Mouse (Mus musculus) spleen, postnatal 36 days (tissue): ENCODE results near the gene Gm11172.
"Not testable (repeated sequence)": the region's sequence is repeated elsewhere in the genome, so short reads cannot be mapped to it uniquely, and the experiment has no call there.

Experiments used
- DNase-seq, 2 experiments: peaks; one replicate each; pipeline ENCODE4 v3.0.0; 2022; ENCODE audit warnings: low spot score in 2 of 2, mixed read lengths in 1 of 2

The Gm11172 gene

DNA sequence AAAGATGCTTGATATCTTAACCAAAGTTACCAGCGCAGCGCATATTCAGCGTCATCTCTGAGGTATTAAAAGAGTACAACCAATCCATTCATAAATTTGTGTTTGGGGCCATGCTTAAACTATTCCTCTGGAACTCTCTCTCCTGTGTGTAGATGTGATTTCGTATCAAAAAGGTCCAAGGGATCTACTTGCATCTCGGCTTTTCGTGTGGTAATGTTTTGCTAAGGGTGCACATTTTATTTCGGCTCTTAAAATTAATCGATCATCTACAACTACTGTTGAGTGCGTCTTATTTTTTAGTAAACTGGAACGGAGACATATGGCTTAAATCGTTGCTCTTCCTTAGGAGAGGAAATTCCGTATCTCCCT lies 21.8 kb downstream of the Gm11172 start:
- no peak for DNase-seq

DNA sequence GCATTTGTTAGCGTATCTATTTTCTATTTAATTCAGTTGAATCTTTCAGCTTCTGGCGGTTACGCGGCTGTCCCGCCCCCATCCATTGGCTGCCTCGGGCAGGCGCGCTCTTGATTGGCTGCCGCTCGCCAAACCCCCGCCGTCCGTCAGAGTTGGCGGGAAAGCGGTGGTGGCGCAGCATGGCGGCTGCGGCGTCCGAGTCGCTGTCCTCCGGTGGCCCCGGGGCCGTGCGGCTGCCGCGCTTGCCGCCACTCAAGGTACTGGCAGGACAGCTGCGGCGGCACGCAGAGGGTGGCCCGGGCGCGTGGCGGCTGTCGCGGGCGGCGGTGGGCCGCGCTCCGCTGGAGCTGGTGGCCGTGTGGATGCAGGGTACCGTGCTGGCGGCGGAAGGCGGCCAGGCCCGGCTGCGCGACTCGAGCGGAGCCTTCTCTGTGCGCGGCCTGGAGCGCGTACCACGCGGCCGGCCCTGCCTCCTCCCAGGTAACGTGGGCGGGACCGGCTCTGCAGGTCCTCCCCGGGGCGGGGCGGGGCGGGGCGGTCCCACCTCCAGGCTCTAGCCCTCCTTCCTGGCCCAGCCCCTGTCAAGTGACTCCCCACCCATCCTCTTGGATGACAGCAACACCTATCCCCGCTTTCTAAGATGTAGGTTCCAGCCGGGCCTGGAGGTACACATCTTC lies 22.3 kb downstream of the Gm11172 start, which contains the start of gene Rmi2:
Gene Rmi2, plus strand, starts transcription at position 149 of the 677 bp plus-strand sequence.
- DNase-seq, result peak; percentile 85 to 86

DNA sequence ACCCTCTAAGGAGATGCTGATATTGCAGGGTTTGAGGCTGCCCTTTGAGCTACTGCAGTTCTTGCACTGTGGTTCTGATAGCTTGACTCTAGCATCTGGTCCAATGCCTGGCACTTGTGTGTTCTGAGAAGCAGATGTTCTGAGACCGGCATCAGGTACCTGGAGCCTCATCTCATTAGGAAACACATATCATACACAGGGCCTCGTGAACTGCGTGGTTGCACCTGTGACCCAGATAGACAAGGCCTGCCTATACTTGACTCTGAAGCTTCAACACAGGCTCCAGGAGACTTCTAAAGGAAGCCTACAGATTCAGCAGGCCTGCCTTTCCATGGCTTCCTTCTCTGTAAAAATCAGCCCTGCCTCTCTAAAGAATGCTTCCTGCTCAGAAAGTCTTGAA lies 23.7 kb downstream of the Gm11172 start:
- DNase-seq, result no peak

DNA sequence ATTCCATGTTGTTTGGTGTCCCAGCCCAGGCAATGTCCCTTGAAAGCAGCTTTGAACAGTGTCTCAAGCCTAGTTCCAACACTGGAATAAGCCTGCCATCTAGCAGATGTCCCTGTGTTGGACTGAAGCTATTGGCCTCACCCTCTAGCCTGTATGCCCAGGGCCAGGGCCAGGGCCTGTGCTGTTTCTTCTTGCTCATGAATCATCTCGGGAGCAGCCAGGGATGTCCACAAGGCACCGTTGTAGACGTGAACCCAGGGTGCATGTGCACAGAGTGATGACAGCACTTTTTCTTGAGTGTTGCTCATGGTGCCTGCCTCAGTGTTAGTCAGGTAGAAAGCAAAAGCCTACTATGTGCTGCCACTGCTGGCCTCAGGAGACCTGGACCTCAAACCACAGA lies 24.5 kb downstream of the Gm11172 start:
- no peak for DNase-seq

DNA sequence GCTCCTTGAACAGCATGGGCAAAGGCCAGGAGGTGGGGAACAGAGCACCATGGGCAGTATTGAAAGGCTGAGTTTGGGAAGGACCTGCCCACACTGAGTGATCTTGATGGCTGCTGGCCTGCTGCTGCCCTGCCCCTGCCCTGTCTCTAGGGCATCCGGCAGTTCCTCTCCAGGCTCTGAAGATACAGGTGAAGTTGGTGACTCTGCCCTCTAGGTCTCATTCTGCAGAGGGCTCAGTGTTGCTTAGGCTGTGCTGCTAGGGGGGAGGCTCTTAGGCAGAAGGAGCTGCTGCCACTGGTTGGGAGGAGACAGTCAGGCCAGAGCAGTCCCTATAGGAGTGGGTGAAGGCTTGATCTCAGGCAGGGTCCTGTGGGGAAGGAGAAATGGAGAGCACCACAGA lies 25.2 kb downstream of the Gm11172 start:
- no peak for DNase-seq

DNA sequence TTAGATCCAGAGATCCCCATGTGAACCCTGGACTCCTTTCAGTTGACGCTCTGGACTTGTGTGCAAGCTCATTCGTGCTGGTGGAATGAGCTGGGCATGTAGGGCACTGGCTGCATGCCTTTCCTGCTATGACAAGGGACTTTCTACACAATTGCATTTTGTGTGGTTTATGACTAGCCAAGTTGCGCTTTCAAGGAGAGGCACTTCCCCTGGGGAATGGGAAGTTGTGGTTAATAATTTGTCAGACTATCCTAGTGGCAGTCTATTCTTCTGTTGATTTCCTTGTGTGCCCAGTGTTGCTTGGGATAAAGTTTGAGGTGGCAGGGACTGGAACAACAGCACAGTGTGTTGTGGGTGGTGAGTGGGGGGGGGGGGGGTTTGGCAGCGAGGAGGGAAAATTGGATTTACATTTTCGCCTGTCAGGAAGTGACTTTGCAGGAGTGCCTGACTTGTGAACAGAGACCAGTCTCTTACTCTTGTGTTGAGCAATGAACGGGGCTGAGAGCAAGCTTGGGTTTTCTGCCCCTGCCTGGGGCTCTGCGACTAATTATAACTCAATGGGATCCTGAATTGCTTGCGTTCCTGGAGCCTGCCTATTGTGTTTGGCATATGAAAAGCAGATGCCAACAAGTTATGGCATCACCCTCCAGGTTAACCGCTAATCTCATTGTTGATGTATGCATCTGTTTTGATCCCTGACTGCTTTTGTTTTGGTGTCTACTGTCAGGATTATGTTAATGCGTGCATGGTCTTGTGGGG lies 26.0 kb downstream of the Gm11172 start:
- DNase-seq, result peak in 1 of 2 experiments; percentile 25

DNA sequence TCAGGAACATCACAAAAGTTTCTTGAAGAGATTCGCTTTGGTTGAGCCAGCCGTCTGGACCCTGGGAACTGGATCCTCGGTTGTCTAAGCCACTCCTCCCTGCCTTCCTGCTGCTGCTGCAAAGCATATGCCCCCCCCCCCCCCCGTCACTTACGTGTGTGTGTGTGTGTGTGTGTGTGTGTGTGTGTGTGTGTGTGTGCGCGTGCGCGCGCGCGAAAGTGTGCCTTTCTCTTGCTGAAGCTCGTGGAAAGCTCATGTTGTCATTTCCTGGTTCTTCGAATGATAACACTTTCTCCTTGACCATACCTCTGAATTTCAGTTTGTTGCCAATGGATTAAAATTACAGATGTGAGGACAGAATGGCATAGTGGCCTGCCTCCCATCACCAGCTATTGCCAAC lies 27.3 kb downstream of the Gm11172 start:
- no peak for DNase-seq

DNA sequence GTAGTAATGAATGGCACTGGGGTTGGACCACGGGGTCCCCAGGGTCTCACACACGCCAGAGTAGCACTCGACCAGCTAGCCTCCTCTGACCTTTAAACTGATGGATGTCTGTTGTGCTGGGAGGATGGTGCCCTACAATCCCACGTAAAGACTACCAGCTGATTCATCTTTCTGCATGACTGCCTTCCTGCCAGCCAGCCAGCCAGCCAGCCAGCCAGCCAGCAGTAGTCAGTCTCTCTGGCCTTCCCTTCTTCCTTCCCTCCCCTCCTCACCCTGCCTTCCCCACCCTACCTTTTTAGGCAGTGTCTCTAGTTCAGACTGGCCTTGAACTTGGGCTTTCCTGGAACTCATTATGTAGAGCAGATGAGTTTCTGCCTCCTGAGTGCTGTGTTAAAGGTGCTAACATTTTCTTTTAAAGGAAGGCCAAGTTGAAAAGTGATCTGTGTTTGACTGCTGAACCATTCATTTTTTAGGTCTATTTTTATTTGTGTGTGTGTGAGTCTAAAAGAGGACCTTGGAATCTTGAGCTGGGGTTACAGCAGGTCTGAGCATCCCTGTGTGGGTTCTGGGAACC lies 29.7 kb downstream of the Gm11172 start:
- DNase-seq, result no peak

DNA sequence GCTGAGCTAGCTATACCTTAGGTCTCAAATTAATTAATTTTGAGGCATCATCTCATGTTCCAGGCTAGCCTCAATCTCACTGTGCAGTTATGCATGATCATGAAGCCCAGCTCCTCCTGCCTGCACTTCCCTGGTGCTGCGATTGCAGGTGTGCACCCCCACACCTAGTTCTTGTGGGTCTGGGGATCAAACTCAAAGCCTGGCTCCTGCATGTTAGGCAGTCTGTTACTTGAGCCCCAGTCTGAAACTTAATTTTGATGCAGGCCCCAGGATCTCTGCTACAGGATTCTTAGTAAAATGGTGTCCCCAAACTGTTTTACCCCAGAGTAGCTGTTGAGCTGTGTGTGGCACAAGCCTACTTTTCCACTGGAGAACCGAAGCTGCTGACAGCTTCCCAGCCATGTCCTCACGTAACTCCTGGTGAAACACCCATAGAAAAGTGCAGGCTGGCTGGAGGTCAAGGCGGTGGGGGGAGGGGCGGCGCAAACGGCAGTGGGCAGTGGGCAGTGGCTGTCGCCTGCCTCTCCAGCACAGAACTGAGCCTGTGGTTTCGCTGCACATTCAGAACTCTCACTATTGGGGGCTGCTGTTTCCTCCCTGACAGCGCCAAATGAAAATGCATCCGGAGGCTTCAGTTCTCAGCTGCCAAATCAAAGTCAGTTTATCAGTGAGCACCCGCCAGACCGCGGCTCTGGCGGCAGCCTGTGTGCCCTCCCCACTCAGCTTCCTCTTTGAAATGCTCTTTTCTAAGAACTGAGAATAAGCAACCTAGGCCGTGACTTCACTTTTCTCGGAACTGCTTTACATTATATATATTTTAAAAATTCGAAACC lies 31.0 kb downstream of the Gm11172 start:
- peak; percentile 77 to 79 for DNase-seq

DNA sequence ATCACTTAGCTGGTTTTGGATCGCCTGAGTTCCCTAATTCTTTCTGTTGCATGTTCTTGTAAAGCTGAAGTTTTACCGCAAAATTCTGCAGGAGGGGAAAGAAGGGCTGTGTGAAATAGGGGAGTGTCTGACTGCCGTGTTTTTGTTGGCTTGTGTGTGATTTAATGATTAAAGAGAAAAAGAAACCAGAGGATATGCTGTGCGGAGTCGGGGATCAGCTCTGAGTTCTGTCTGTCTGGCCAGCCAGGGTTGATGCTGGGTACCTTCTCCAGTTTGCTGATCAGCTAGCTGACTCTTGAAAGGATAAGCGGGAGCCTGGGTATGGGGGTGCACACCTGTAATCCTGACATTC lies 31.6 kb downstream of the Gm11172 start:
- DNase-seq, result no peak

DNA sequence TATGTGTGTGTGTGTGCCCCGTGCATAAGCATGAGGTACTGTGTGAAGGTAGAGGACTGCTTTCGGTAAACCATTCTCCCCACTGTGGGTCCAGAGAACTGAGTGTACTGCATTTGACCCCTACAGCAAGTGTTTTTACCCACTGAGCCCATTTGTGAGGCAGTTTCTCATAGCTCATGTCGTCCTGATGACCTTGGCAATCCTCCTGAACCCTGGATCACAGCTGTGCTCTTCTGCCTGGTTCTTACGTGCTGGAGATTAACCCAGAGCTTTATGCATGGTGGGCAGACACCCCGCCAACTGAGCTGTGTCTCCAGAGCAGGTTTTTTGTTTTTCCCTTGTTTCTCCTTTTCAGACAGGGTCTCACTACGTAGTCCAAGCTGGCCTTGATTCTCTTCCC lies 33.2 kb downstream of the Gm11172 start:
- no peak for DNase-seq

DNA sequence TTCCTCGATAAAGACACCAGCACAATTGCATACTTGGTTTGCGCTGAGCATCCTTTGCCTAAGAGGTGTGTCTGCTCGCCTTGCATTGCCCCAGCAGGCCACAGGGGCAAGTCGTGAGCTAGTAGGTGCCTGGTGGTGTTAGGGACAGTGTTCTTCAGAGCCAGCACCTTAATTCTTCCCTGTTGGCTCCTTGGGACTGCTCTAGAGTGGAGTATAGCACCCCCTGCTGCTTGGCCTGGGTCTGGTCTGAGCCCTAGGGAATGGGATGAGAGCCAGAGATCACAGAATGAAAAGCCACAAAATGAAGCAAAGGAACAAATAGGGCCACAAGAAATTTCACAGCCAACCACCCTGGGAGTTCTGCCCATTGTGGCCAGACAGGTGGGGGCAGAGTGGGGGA lies 33.8 kb downstream of the Gm11172 start:
- peak; percentile 52 to 56 for DNase-seq

DNA sequence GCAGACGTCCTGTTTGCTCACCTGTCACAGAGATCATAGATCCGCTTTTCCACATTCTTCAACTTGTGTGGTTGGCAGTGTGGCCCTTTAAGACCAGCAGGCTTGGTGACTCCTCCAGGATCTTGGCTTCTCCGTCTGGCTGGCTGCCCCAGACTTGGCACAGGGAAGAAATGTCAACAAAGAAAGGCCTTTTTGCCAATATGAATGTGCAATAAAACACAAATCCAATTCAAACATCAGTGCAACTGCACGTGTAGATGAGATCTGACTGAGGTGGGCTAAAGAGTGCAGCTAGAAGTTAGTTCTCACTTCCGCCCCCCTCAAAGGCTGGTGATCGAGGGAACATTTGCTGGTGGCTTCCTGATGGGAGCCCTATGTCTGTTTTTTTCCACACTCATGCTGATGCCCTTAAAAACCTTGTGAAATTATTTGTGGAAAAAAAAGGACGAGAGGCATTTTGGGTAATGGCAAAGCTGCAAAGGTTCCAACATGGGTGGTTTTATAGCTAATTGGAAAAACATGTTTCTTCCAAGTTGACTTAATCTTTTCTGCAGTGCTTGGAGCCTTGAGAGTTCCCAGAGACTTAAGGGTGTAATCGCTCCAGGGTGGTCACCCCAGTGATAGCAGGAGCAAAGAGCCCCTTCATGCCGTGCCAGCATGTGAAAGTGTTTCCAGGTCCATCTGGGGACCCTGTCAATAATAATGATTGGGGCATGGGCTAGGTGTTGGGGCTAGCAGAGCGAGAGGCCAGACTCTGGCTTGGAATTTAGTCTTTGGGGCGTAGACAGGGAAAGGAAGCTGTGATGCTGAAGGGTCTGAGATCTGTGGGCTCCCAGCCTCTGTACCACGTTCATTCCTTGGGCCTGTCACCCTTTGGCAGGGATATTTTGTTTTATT lies 37.5 kb downstream of the Gm11172 start:
- no peak for DNase-seq

DNA sequence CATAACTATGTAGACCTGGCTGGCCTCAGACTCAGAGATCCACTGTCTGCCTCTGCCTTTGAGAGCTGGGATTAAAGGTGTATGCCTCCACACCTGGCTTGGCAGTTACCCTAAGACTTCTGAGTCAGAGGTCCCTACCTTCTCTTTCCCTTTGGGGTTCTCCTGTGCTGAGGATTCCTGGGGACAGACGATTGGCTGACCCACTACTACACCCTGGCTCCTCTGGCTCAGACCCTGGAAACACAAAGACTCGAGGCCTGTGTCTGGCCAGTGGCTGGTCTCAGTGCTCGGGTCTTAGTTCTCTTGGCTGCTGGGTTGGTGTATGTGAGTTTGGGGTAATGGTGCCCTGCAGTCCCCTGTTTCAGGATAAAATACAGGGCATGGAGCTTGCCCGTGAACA lies 38.2 kb downstream of the Gm11172 start:
- no peak for DNase-seq

DNA sequence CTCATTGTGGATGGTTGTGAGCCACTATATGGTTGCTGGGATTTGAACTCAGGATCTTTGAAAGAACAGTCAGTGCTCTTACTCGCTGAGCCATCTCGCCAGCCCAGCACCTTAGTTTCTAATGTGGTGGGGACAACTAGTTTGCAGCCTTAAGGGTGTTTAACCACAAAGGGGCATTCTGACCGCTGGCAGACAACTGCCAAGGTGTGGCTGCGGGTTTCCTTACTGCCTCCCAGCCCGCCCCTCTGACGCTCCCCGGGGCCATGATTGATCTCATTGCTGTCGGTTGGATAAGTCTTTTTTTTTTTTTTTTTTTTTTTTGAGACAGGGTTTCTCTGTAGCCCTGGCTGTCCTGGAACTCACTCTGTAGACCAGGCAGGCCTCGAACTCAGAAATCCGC lies 39.5 kb downstream of the Gm11172 start:
- DNase-seq, result not testable (repeated sequence)

DNA sequence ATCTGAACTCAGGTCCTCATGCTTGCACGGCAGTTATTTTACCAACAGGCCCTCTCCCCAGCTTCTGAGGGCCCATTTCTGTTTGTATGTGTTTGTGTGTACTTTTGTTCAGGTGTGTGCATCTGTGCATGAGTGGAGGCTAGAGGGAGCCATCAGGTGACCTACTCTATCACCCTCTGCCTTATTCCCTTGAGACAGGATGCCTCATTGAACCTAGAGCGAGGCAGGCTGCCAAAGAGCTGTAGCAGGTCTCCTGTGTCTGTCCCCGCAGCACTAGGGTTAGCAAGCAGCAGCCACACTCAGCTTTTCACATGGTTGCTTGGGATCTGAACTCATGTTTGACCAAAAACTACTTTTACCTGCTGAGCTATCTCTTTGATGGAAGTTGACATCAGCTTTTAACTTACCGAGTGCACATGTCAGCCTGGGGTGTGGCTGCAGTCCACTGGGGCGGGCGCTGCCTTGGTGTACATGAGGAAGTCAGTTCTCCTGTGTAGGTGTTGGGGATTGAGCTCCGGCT lies 47.1 kb downstream of the Gm11172 start:
- peak; percentile 70 to 72 for DNase-seq

DNA sequence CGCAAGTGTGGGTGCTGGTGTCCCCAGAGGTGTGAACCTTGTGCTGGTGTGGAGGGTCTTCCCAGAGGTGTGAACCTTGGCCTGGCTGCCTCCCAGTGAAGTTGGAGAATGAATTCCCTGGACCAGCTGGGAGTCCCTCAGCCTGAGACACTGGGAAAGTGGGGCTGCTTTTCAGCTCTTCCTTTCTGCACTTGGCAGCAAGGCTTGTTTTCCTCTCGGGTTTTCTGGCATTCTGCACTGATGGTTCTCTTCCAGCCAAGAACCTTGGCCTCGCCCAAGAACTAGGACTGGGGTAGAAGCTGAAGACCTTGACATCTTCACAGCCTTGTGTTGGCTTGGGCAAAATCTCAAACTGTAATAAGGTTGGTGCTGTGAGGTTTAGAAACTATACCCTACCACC lies 48.7 kb downstream of the Gm11172 start:
- no peak for DNase-seq
